Mouse (Mus musculus): ENCODE measurements around the gene Vmn2r114.
"Not testable (repeated sequence)": the region's sequence is repeated elsewhere in the genome, so short reads cannot be mapped to it uniquely, and the experiment has no call there.

The Vmn2r114 gene

GRCm38 (mm10) chr17:23312437-23312836 is at the start of gene Vmn2r114:
Gene Vmn2r114 (minus strand): TSS chr17:23312537.
- not testable (repeated sequence) for DNase-seq (ENCODE audit: low read depth, low spot score)

- DNase-seq (ENCODE audit: low read depth, low spot score): no peak
Observed at GRCm38 (mm10) chr17:23351644-23352043, 39.3 kb upstream of the Vmn2r114 start.

- DNase-seq (ENCODE audit: low read depth, low spot score): not testable (repeated sequence)
Observed at GRCm38 (mm10) chr17:23343441-23343840, 31.1 kb upstream of the Vmn2r114 start, which contains the start of gene Vmn2r115. Gene Vmn2r115 (plus strand): TSS chr17:23343741.

GRCm38 (mm10) chr17:23330657-23331056 is 18.3 kb upstream of the Vmn2r114 start:
- no peak for DNase-seq (ENCODE audit: low read depth, low spot score)

Data from brain, embryonic 18.5 days (tissue).